Comparison of ENCODE assay signal across 8 mouse cellular contexts in the genomic region with DNA sequence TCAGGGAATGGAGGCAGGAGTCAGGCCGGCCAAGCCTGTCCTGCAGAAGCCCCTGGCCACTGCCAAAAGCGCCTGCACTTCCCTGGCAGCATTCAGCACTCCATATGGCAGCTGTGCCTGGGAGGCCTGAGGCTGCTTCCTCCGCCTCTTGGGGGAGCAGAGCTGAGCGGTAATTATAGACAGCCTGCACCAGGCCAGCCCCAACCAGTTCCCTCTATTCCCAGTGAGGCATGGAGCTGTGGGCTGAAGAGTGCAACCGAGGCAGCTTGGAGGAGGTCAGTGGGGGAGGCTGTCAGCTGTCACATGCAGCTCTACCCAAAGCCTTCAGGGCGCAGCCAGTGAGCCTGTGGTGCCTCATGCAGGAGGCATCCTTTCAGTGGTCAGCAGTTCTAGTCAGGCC. TPM values are rescaled to one million over a fixed set of nuclear protein-coding genes. Genes with fewer than 3 reads are reported as not detected.
DNase-seq lines count a peak whose midpoint lies in the region; ATAC-seq and TF ChIP-seq lines count a peak whose summit lies in the region.

No protein-coding gene starts in this region.

- intact Hi-C loops in heart, postnatal 25 days (cut with DNase I): no loop called here
- intact Hi-C loops in left cerebral cortex, postnatal 4 days (cut with DNase I): no loop called here

- no peak overlapping the region for H3K4me3 ChIP-seq in heart, postnatal 0 days (ENCODE audit: low read depth, low read length)

- TF ChIP-seq CTCF in heart, postnatal 0 days (IDR thresholded peaks at IDR 0.05; ENCODE audit: low read depth): no peak
- TF ChIP-seq CTCF in brain, embryonic 14.5 days (IDR thresholded peaks at IDR 0.05; ENCODE audit: borderline replicate concordance, extremely low read depth, insufficient read depth, insufficient read length): no peak

- 42% methylated on average over 6 of the region's 6 CpGs for WGBS in heart, postnatal 0 days

- DNase-seq in heart, postnatal 0 days (ENCODE audit: low spot score): peak; percentile 13
- DNase-seq in heart, postnatal 25 days (ENCODE audit: low spot score): no peak
- peak; percentile 71 for DNase-seq in brain, embryonic 14.5 days (ENCODE audit: low read depth)
- peak; percentile 54 to 65 for DNase-seq in frontal cortex, postnatal 10 days (ENCODE audit: low spot score in 2 of 2)
- peak; percentile 92 for DNase-seq in left cerebral cortex, postnatal 4 days
- DNase-seq in testis, postnatal 14 days (ENCODE audit: low spot score): no peak
- DNase-seq in adrenal gland, postnatal 25 days: no peak
- DNase-seq in thymus, postnatal 4 days: no peak

- no peak overlapping the region for H3K4me2 ChIP-seq in heart, postnatal 0 days (ENCODE audit: low read depth, low read length)

- 0 out of 2 replicates have a peak overlapping the region, but pooled peaks have one; percentile 25 for H3K27ac ChIP-seq in heart, postnatal 0 days (ENCODE audit: low read depth)

- H3K9ac ChIP-seq in heart, postnatal 0 days (replicated peaks; ENCODE audit: low read depth, low read length): no peak overlapping the region

- TF ChIP-seq POLR2A in brain, embryonic 14.5 days (IDR thresholded peaks at IDR 0.05; ENCODE audit: borderline replicate concordance, extremely low read depth, insufficient read depth, insufficient read length, poor library complexity, severe bottlenecking): no peak

- H3K36me3 ChIP-seq in heart, postnatal 0 days (replicated peaks; ENCODE audit: control insufficient read depth, insufficient read depth, low read length): peaks cover 29% of the 10 kb centered on the region

- peaks cover 13% of the 10 kb centered on the region for H3K4me1 ChIP-seq in heart, postnatal 0 days (ENCODE audit: control insufficient read depth, insufficient read depth)

- no peaks in the 10 kb centered on the region for H3K9me3 ChIP-seq in heart, postnatal 0 days (replicated peaks; ENCODE audit: control insufficient read depth, low read length)

- peak; percentile 47; the same call in 1 of the 2 replicates for ATAC-seq in heart, postnatal 0 days (ENCODE audit: insufficient read depth, low read depth)

- no peak for TF ChIP-seq EP300 in heart, postnatal 0 days (IDR thresholded peaks at IDR 0.05; ENCODE audit: low read depth)

- no peaks in the 10 kb centered on the region for H3K27me3 ChIP-seq in heart, postnatal 0 days (ENCODE audit: control insufficient read depth, insufficient read depth, low read length)

RNA-seq across cellular contexts. Expression of gene Napa, which starts 5.5 kb away (rescaled TPM):
- 259 and 452 TPM in 2 replicates for total RNA-seq in heart, postnatal 0 days (2014; rRNA removed; ENCODE audit: low replicate concordance)
- 144 and 154 TPM in 2 replicates for polyA plus RNA-seq in heart, postnatal 0 days (2015; fragmentation: Nextera tagmentation; extraction: Ambion mirVana)
- total RNA-seq in heart, postnatal 25 days (2021): 10 to 100 TPM; 82.8 to 83.3 TPM
- polyA plus RNA-seq in brain, embryonic 14.5 days (2012; rRNA removed): 192 and 199 TPM in 2 replicates
- total RNA-seq in left cerebral cortex, postnatal 4 days (2021): 100 to 1,000 TPM; 141 to 157 TPM
- total RNA-seq in adrenal gland, postnatal 25 days (2021): 137 and 149 TPM in 2 replicates

RNA-seq across cellular contexts. Expression of gene Kptn, which starts 15.9 kb away (rescaled TPM):
- 40.1 and 45.1 TPM in 2 replicates for total RNA-seq in heart, postnatal 0 days (2014; rRNA removed; ENCODE audit: low replicate concordance)
- 26.2 and 27.1 TPM in 2 replicates for polyA plus RNA-seq in heart, postnatal 0 days (2015; fragmentation: Nextera tagmentation; extraction: Ambion mirVana)
- total RNA-seq in heart, postnatal 25 days (2021): 10 to 100 TPM; 22.9 to 24.3 TPM
- 46.0 and 47.2 TPM in 2 replicates for polyA plus RNA-seq in brain, embryonic 14.5 days (2012; rRNA removed)
- 10 to 100 TPM; 38.0 to 43.2 TPM for total RNA-seq in left cerebral cortex, postnatal 4 days (2021)
- total RNA-seq in adrenal gland, postnatal 25 days (2021): 20.4 and 26.7 TPM in 2 replicates

RNA-seq across cellular contexts. Expression of gene Slc8a2, which starts 25.9 kb away (rescaled TPM):
- total RNA-seq in heart, postnatal 0 days (2014; rRNA removed; ENCODE audit: low replicate concordance): 0.57 and 1.2 TPM in 2 replicates
- polyA plus RNA-seq in heart, postnatal 0 days (2015; fragmentation: Nextera tagmentation; extraction: Ambion mirVana): 0.03 and 0.05 TPM in 2 replicates
- under 1 TPM; 0.68 to 0.70 TPM for total RNA-seq in heart, postnatal 25 days (2021)
- 25.7 and 34.0 TPM in 2 replicates for polyA plus RNA-seq in brain, embryonic 14.5 days (2012; rRNA removed)
- 100 to 1,000 TPM; 106 to 117 TPM for total RNA-seq in left cerebral cortex, postnatal 4 days (2021)
- 2.8 and 3.3 TPM in 2 replicates for total RNA-seq in adrenal gland, postnatal 25 days (2021)

RNA-seq across cellular contexts. Expression of gene Zfp541, which starts 42.1 kb away (rescaled TPM):
- total RNA-seq in heart, postnatal 0 days (2014; rRNA removed; ENCODE audit: low replicate concordance): 0.54 TPM in 1 of 2 replicates, not detected in the other
- not detected in 2 replicates for polyA plus RNA-seq in heart, postnatal 0 days (2015; fragmentation: Nextera tagmentation; extraction: Ambion mirVana)
- total RNA-seq in heart, postnatal 25 days (2021): not detected
- polyA plus RNA-seq in brain, embryonic 14.5 days (2012; rRNA removed): 0.09 and 0.18 TPM in 2 replicates
- total RNA-seq in left cerebral cortex, postnatal 4 days (2021): under 1 TPM; 0.38 to 0.58 TPM
- 0.21 TPM in 1 of 2 replicates, not detected in the other for total RNA-seq in adrenal gland, postnatal 25 days (2021)

RNA-seq across cellular contexts. Expression of gene Bicra, which starts 56.0 kb away (rescaled TPM):
- 2.6 and 7.2 TPM in 2 replicates for total RNA-seq in heart, postnatal 0 days (2014; rRNA removed; ENCODE audit: low replicate concordance)
- 2.0 and 2.4 TPM in 2 replicates for polyA plus RNA-seq in heart, postnatal 0 days (2015; fragmentation: Nextera tagmentation; extraction: Ambion mirVana)
- 1 to 10 TPM; 7.1 to 8.3 TPM for total RNA-seq in heart, postnatal 25 days (2021)
- 12.8 and 28.5 TPM in 2 replicates for polyA plus RNA-seq in brain, embryonic 14.5 days (2012; rRNA removed)
- 10 to 100 TPM; 25.3 to 25.8 TPM for total RNA-seq in left cerebral cortex, postnatal 4 days (2021)
- total RNA-seq in adrenal gland, postnatal 25 days (2021): 14.0 and 22.5 TPM in 2 replicates

Comparison
In these comparisons a context has a peak if more than half of its experiments do, and no peak if none do; other contexts are left out.
1. DNase-seq: peak in heart, postnatal 0 days (single experiment), brain, embryonic 14.5 days (single experiment), frontal cortex, postnatal 10 days (2 of 2) and left cerebral cortex, postnatal 4 days (single experiment); none in heart, postnatal 25 days (single experiment), testis, postnatal 14 days (single experiment), adrenal gland, postnatal 25 days (single experiment) and thymus, postnatal 4 days (single experiment).
2. RNA of gene Slc8a2, which starts 25.9 kb away (total RNA-seq): 106 to 117 TPM in left cerebral cortex, postnatal 4 days; 2.8 to 3.3 TPM in adrenal gland, postnatal 25 days, 0.68 to 0.70 TPM in heart, postnatal 25 days and 0.57 to 1.2 TPM in heart, postnatal 0 days; every median in the first group is over 10 times any median in the second.